Mouse (Mus musculus) brain, adult 10 weeks (tissue): ENCODE results near the gene Mfsd4b5. TPM values are rescaled to one million over a fixed set of nuclear protein-coding genes. Genes with fewer than 3 reads are reported as not detected.

Experiments
- polyA plus RNA-seq: library from polyadenylated mRNA; stranded (reverse); fragments of 350-450 nt; fragmentation: Illumina TruSeq; extraction: RNeasy Lipid Tissue Mini Kit (QIAGEN cat#74804); gene quantifications from one replicate; pipeline ENCODE4 v1.2.3, GENCODE M21; 2015; ENCODE audit warnings: low read depth, low replicate concordance

Mfsd4b5 gene
- polyA plus RNA-seq, result not detected

DNA sequence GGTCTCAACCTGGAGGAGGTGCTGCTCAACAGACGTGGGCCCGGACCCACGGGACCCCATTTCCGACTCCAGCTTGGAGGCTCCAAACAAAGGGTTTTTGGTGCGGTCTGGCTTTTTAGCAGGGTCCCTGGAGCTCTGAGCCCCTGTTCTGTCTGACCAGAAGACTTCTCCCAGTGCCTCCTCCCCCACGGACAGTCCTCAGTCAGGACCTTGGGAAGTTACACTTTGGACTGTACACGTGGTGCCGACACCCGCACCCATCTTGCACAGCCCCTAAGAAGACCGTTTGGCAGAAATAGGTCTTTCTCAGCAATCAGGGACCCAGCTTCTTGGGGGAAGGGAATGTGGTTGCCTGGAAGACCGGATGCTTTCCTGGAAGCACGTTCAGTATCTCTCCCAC, at the start of gene Mfsd4b5:
Mfsd4b5 (minus strand) TSS at position 181 of the 400 bp plus-strand sequence.

DNA sequence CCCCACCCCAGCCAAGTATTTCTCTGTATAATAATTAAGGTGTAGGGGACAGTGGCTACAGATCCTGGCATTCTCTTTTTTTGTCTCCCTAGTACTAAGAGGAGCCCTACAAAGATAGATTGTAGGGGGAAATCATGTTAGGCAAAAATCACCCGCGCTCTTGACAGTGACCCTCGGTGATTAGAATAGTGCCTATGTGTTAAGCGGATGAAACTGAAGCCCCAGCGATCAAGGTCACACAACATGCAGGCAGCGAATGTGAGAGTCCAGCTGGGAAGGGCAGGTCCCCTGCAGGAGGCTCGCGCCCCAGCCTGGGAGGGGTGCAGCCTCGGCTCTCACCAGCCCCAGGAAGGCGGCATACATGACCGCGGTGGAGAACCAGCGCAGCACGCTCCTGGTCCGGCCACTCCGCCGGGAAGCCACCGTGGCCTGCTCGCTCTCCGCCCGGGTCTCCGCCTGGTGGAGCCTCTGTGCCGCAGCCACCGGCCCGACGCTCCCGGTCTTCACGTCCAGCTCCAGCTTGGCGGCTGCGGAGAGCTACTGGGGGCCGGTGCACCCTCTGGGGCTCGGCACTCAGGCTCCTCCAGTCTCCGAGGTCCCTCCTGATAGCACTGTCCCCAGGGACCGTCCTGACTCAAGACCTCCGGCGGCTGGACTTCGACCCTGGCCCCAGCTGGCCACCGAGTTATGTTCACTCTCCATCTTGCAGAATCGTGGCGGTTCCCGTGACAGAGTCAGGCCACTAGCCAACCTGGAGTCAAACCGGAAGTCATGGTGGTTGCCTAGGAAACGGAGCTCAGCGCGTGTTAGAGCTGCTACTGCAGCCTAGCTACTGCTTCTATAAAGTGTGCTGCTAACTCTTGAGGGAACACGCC, 38.3 kb upstream of the Mfsd4b5 start, which contains the start of gene Mfsd4b1:
Mfsd4b1 (minus strand) TSS at position 715 of the 875 bp plus-strand sequence.

DNA sequence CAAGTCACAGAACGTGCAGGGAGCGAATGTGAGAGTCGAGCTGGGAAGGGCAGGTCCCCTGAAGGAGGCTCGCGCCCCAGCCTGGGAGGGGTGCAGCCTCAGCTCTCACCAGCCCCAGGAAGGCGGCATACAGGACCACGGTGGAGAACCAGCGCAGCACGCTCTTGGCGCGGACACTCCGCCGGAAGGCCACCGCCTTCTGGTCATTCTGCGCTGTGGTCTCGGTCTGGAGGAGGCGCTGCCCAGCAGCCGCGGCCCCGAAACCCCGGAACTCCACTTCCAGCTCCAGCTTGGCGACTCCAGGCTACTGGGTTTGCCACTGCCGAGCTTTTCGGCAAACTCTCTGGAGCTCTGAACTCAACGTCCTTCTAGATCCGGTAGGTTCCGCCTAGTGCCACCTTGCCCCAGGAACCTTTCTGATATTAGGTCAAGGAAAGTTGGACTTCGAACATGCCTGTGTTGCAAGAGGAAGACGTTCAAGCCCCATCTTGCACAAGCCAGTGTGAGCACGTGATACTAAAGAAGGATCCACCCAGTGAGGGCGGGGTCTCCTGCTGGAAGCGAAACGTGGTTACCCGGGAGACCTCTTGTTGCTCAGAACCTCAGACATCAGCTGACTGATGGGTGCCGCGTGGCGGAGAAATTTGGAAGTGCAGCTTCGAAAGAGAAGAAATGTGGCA, 26.5 kb downstream of the Mfsd4b5 start, which contains the start of gene Mfsd4b3:
Mfsd4b3 (minus strand) TSS at position 393 of the 680 bp plus-strand sequence.

DNA sequence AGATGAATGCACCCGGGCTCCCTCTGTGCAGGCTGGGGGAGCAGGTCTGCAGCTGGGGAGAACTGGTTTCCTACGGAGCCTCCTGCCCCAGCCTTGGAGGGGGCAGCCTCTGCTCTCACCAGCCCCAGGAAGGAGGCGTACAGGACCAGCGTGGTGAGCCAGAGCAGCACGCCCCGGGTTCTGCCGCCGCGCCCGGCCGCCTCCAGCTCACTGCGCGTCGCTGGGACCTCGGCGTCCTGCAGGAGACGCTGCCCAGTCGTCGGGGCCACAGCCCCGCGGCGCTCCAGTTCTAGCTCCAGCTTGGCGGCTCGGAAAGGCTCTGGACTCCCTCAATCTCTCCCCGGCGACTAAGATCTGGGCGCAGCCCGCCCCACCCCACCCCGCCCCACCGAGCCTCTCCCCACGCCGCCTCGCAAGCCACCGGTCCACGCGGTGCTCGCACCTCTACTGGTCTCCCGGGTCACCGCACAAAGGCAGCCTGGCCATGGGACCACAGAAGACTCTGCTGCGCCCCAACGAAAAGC, 59.8 kb downstream of the Mfsd4b5 start, which contains the start of gene Mfsd4b2:
Mfsd4b2 (minus strand) TSS at position 308 of the 524 bp plus-strand sequence.

Other genes with a start within 250 kb of the Mfsd4b5 start
- 7.5 TPM for gene Mfsd4b4, start 87.4 kb downstream of the Mfsd4b5 start, polyA plus RNA-seq
- gene Mfsd4b2, start 59.7 kb downstream of the Mfsd4b5 start, polyA plus RNA-seq, result not detected
- not detected for gene Mfsd4b3, start 26.5 kb downstream of the Mfsd4b5 start, polyA plus RNA-seq
- 0.85 TPM for gene Mfsd4b1, start 38.6 kb upstream of the Mfsd4b5 start, polyA plus RNA-seq
- 2.3 TPM for gene Slc16a10, start 155.6 kb upstream of the Mfsd4b5 start, polyA plus RNA-seq